Mouse (Mus musculus) limb, embryonic 13.5 days (tissue): ENCODE measurements around the gene H2-DMb1. TPM values are rescaled to one million over a fixed set of nuclear protein-coding genes. Genes with fewer than 3 reads are reported as not detected.

ENCODE experiments used
- ATAC-seq: fragments of 200-750 bp; cut with Nextera tagmentation; 2 replicates; pipeline ENCODE4 v1.8.0; 2017; ENCODE audit warnings: low read depth, moderate number of reproducible peaks, moderate TSS enrichment; ENCODE audit not compliant: low FRiP score
- H3K27ac ChIP-seq: fragments of 300-500 bp; sonication (generic); 2 replicates; pipeline ENCODE4 v1.5.1; 2015; ENCODE audit warnings: inconsistent platforms, mild to moderate bottlenecking, moderate library complexity
- H3K27me3 ChIP-seq: fragments of 300-500 bp; sonication (generic); 2 replicates; pipeline ENCODE4 v1.6.1; 2015; ENCODE audit warnings: mild to moderate bottlenecking, inconsistent platforms
- H3K36me3 ChIP-seq: fragments of 300-500 bp; sonication (generic); 2 replicates; pipeline ENCODE4 v1.6.1; 2015; ENCODE audit warnings: inconsistent platforms, mild to moderate bottlenecking, moderate library complexity
- H3K4me1 ChIP-seq: fragments of 300-500 bp; sonication (generic); 2 replicates; pipeline ENCODE4 v1.6.1; 2015; ENCODE audit warnings: inconsistent platforms
- H3K4me2 ChIP-seq: fragments of 300-500 bp; sonication (generic); replicated peaks from 2 replicates; pipeline ENCODE4 v1.6.1; 2015; ENCODE audit warnings: inconsistent platforms, mild to moderate bottlenecking, moderate library complexity
- H3K4me3 ChIP-seq: fragments of 300-500 bp; sonication (generic); 2 replicates; pipeline ENCODE4 v1.5.1; 2015; ENCODE audit warnings: moderate library complexity, mild to moderate bottlenecking, inconsistent platforms
- H3K9ac ChIP-seq: fragments of 300-500 bp; sonication (generic); 2 replicates; pipeline ENCODE4 v1.6.1; 2015; ENCODE audit warnings: mild to moderate bottlenecking, inconsistent platforms
- H3K9me3 ChIP-seq: fragments of 300-500 bp; sonication (generic); 2 replicates; pipeline ENCODE4 v1.6.1; 2016; ENCODE audit warnings: inconsistent platforms
- WGBS: fragments of 180-500 bp; shearing (Covaris S2); methylation state at CpG from one replicate; pipeline ENCODE4 v1.1.7; 2015; 5-methylcytosine and 5-hydroxymethylcytosine counted together
- polyA plus RNA-seq: library from polyadenylated mRNA; unstranded; fragments of >200 nt; fragmentation: Nextera tagmentation; extraction: Ambion mirVana; gene quantifications from 2 replicates; pipeline ENCODE4 v1.2.1, GENCODE M21; 2015

Gene H2-DMb1
- polyA plus RNA-seq: 1.5 and 1.7 TPM in 2 replicates

DNA sequence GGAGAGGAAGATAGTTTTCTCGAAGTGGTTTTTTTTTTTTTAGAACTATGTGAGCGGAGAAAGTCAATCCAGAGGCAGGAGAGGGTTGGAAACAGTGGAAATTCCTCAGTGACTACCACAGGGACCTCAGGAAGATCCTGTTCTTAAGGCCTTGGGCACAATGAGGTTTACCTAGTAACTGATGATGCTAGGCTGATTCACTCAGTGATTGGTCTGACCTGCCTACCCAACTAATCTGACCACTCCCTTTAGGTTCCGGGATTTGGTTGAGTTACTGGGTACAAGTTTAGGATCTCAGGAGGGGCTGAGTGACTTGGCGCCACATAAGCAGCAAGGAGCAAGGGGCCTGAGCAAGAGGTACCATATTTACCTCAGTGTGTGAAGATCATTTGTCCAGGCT, at the start of gene H2-DMb1:
Gene H2-DMb1, plus strand, starts transcription at position 150 of the 400 bp plus-strand sequence.
- Histone ChIP-seq H3K27me3 (no peaks in the 10 kb centered on the region), H3K27ac (no peak within 1 kb of the TSS), H3K4me3 (no peak within 1 kb of the TSS), H3K9me3 (no peaks in the 10 kb centered on the region), H3K36me3 (no peaks in the 10 kb centered on the region), H3K4me2 (0 out of 2 replicates have a peak within 1 kb of the TSS, but pooled peaks have one; percentile 17), H3K9ac (no peak within 1 kb of the TSS), H3K4me1 (peaks cover 3% of the 10 kb centered on the region; the same call in 1 of the 2 replicates)
- no peak; the same call in 1 of the 2 replicates for ATAC-seq
- WGBS: 59% methylated on average over 4 of the region's 4 CpGs

DNA sequence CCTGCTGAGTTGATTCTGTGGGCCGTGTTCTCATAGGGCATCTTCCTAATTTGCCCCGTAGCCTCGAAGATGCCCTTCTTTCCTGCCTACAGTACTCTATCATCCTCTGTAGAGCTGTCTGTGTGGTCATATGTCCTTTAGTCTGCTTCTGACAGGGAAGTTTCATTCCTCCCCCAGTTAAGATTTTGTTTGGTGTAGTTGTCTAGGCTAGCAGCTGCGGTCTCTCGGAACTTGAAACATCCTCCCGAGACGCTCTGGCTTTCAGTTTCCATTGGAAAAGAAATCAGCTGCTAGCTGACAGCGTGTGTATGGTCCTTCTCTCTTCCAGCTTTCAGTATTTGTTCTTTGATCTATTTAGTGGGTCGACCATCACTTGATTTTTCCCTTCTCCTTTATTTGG, 48.1 kb upstream of the H2-DMb1 start:
- H3K27ac ChIP-seq: no peak overlapping the region
- H3K4me3 ChIP-seq: no peak overlapping the region
- ATAC-seq: no peak
- 84% methylated on average over 9 of the region's 9 CpGs for WGBS
- H3K4me2 ChIP-seq: no peak overlapping the region
- no peak overlapping the region for H3K9ac ChIP-seq
- H3K4me1 ChIP-seq: peaks cover 8% of the 10 kb centered on the region
- no peaks in the 10 kb centered on the region for H3K27me3 ChIP-seq
- no peaks in the 10 kb centered on the region for H3K9me3 ChIP-seq
- H3K36me3 ChIP-seq: peaks cover 14% of the 10 kb centered on the region

DNA sequence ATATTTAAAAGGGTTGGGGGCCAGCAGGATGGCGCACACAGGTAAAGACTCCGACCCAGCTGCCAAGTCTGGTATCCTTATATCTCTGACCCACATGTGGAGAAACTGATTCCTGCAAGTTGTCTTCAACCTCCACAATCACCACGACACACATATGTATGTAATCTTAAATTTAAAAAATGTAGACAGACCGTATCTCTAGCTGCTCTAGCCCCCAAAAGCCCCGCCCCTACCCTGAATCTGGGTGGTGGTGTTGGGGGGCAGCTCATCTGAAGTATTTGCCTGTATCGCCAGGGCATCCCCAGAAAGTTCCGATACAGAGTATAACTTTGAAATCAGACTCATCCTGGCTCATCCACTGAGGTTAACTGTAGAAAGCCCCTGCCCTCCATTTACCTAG, 46.3 kb upstream of the H2-DMb1 start:
- no peak for ATAC-seq
- WGBS: 88% methylated on average over 7 of the region's 7 CpGs
- H3K36me3 ChIP-seq: peaks cover 32% of the 10 kb centered on the region
- H3K4me1 ChIP-seq: 0 out of 2 replicates have a peak, but pooled peaks cover 8% of the 10 kb centered on the region
- H3K4me3 ChIP-seq: no peak overlapping the region
- no peak overlapping the region for H3K27ac ChIP-seq
- H3K9ac ChIP-seq: no peak overlapping the region
- no peaks in the 10 kb centered on the region for H3K9me3 ChIP-seq
- no peak overlapping the region for H3K4me2 ChIP-seq
- H3K27me3 ChIP-seq: no peaks in the 10 kb centered on the region

DNA sequence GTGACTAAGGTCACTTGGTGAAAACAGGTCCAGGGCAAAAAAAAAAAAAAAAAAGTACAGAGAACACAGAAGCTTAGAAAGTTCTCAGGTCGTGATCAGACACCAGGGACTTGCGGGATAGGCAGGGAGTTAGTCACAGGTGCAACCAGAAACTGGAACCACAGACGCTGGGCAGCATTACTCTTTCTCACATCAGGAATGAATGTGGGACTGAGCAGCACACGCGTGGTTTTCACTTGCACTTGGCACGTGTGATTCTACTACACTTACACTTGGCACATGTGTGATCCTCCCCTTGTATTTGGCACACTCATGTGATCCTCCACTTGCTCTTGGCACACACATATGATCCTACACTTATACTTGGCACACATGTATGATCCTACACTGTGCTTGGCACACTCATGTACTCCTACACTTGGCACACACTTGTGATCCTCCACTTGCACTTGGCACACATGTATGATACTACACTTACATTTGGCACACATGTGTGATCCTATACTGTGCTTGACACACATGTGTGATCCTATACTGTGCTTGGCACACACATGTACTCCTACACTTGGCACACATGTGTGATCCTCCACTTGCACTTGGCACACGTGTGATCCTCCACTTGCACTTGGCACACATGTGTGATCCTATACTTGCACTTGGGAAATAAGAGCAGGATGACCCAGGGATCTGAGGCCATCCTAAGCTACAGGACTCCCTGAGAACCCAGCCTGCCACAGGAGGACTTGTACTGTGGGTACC, 45.6 kb upstream of the H2-DMb1 start:
- Histone ChIP-seq H3K9ac (no peak overlapping the region), H3K4me1 (0 out of 2 replicates have a peak, but pooled peaks cover 6% of the 10 kb centered on the region), H3K27me3 (no peaks in the 10 kb centered on the region), H3K4me2 (no peak overlapping the region), H3K4me3 (no peak overlapping the region), H3K9me3 (no peaks in the 10 kb centered on the region), H3K36me3 (peaks cover 39% of the 10 kb centered on the region), H3K27ac (no peak overlapping the region)
- WGBS: 83% methylated on average over 7 of the region's 7 CpGs
- no peak for ATAC-seq

DNA sequence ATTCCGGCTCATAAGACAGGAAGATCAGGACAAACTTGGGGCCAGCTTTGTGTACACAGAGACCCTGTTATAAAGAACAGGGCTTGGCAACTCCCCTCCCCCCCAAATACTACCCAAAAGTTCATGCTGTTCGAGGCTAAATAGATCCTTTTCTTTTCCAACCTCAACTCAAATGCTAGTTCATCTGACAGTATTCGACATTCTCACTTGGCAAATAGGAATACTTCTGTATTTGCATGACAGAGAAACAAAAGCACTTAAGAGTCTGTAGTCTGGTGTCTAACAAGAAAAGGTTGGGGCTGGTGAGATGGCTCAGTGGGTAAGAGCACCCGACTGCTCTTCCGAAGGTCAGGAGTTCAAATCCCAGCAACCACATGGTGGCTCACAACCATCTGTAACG, 44.4 kb upstream of the H2-DMb1 start:
- Histone ChIP-seq H3K9ac (no peak overlapping the region), H3K4me2 (no peak overlapping the region), H3K27ac (no peak overlapping the region), H3K4me3 (no peak overlapping the region), H3K27me3 (no peaks in the 10 kb centered on the region), H3K4me1 (peaks cover 12% of the 10 kb centered on the region; the same call in 1 of the 2 replicates), H3K9me3 (no peaks in the 10 kb centered on the region), H3K36me3 (peaks cover 51% of the 10 kb centered on the region)
- 84% methylated on average over 5 of the region's 6 CpGs for WGBS
- no peak for ATAC-seq

DNA sequence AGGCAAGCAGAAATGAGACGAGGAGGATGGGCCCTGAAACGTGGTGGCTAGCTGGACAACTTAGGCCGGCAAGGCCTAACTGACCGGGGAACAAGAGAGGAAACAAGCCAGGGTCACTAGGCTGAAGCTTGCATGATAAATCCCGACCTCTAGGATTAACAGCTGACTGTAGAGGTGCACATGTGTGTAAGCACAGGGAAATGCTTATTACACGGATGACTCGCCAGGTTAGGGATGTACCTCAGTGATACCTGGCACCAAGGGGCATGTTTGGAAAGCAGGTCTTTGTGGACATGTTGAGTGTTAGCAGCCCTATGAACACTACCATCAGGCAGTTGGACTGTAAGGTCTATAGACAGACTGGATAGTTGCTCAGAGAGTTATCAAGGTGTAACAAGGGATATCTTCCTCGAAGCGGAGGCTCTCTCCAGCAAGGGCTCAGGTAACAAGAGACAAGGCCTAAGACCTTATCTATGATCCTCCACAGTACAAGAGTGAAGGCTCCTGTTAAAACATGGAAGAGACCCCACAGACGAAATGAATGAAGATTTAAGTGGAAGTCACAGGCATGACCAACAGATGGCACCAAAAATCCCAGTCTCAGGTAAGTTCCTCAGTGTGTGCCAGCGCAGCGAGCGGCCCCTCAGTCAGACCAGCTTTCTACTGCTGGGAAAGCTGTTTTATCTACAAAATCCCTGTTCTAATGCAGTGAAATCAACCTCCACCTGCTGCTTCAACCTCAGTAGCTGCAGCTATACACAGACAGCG, 43.6 kb upstream of the H2-DMb1 start:
- Histone ChIP-seq H3K27ac (peak overlapping the region; percentile 22; the same call in 1 of the 2 replicates), H3K4me1 (peaks cover 14% of the 10 kb centered on the region; the same call in 1 of the 2 replicates), H3K4me3 (no peak overlapping the region), H3K36me3 (peaks cover 58% of the 10 kb centered on the region), H3K9ac (no peak overlapping the region), H3K27me3 (no peaks in the 10 kb centered on the region), H3K9me3 (no peaks in the 10 kb centered on the region), H3K4me2 (no peak overlapping the region)
- ATAC-seq: no peak
- WGBS: 75% methylated on average over 14 of the region's 14 CpGs

DNA sequence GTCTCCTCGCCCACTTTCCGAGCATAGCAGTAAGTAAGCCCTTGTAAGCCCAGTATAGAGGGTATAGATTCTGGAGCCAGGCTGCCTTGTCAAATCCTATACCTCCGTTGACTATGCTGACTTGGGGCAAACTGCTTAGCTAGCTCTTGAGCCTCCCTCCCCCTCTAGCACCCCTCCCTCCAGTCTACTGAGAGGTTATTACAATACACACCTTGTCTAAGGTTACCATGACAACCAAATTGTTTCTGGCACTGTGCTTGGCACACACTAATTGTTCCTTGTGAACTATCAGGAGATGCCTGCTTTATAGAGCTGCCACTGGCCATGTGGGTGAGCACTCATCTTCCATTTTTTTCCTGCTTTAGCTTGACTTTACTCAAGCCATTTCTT, 43.1 kb upstream of the H2-DMb1 start:
- Histone ChIP-seq H3K27ac (peak overlapping the region; percentile 22; the same call in 1 of the 2 replicates), H3K9ac (no peak overlapping the region), H3K4me1 (peaks cover 14% of the 10 kb centered on the region; the same call in 1 of the 2 replicates), H3K9me3 (no peaks in the 10 kb centered on the region), H3K4me3 (no peak overlapping the region), H3K4me2 (no peak overlapping the region), H3K27me3 (no peaks in the 10 kb centered on the region), H3K36me3 (peaks cover 64% of the 10 kb centered on the region)
- 55% methylated on average over 3 of the region's 3 CpGs for WGBS
- ATAC-seq: peak; percentile 33; the same call in 1 of the 2 replicates

DNA sequence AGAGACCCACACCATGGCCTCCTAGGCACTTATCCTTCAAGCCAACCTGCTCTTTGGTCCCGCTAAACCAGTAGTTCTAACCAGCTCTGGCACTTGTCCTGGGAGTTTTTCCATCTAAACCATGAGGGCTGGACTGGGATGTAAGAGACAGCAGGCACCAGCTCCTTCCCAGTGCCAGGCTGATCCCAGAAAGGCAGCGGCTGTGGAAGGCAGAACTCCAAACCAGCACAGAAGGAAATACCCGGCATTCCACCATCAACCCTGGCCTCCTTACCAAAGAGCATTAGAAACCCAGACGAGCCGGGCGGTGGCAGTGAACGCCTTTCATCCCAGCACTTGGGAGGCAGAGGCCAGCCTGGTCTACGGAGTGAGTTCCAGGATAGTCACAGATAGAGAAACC, 42.6 kb upstream of the H2-DMb1 start:
- no peak overlapping the region for H3K9ac ChIP-seq

DNA sequence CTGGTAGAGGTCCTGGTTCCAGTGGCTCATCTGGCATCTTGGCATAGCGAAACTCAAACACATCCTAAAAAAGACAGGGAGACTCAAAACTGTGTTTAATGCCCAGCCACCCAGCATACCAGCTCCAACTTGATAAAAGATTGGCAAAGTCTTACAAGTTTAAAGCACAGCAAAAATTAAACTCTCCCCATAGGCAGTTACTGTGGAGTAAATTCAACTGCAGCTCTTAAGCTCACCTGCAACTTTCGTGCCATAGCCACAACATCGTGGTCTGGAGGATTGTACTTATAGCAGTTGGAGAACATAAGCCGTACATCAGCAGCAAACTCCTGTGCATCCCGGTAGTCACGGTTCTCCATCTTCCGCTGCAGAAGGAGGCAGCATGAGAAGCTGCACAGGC, 38.8 kb upstream of the H2-DMb1 start:
- 93% methylated on average over 7 of the region's 7 CpGs for WGBS
- no peaks in the 10 kb centered on the region for H3K9me3 ChIP-seq
- ATAC-seq: no peak
- H3K4me1 ChIP-seq: peaks cover 34% of the 10 kb centered on the region
- H3K4me2 ChIP-seq: no peak overlapping the region
- H3K36me3 ChIP-seq: peaks cover 96% of the 10 kb centered on the region
- no peak overlapping the region for H3K27ac ChIP-seq
- no peaks in the 10 kb centered on the region for H3K27me3 ChIP-seq
- no peak overlapping the region for H3K9ac ChIP-seq
- H3K4me3 ChIP-seq: no peak overlapping the region

More for the DNA sequence above, 42.6 kb upstream of the H2-DMb1 start:
- H3K36me3 ChIP-seq: peaks cover 69% of the 10 kb centered on the region
- no peaks in the 10 kb centered on the region for H3K27me3 ChIP-seq
- 0 out of 2 replicates have a peak, but pooled peaks have one; percentile 4 for ATAC-seq
- H3K4me3 ChIP-seq: no peak overlapping the region
- peaks cover 15% of the 10 kb centered on the region; the same call in 1 of the 2 replicates for H3K4me1 ChIP-seq
- H3K27ac ChIP-seq: peak overlapping the region; percentile 33; the same call in 1 of the 2 replicates
- WGBS: 61% methylated on average over 8 of the region's 8 CpGs
- no peaks in the 10 kb centered on the region for H3K9me3 ChIP-seq
- H3K4me2 ChIP-seq: no peak overlapping the region

DNA sequence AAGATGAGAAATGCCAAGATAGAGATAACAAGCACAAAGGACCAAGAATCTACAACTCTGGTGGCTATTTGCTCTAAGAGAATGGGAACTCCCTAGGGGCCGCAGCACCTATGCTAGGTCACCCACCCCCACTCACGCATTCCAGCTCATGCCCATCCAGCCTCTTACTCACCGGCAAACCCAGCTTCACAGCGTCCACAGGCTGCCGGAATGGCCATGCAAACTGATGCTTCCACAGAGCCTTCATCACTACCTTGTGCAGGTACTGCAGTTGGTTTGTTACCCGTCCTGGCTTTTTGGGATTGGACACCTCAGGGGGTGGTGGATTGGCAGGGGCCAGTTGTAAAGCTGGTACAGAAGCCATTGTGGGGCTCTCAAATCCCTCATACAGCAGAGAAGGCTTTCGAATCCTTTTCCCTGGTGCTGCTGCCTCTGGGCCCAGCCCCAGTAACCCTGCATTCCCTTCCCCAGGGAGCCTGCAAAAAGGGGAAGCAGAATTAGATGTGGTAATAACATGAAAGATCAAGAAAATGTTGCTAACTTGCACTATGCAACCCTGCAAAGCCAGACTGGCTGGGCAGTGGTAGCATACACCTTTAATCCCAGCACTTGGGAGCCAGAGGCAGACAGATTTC, 36.0 kb upstream of the H2-DMb1 start:
- WGBS: 31% methylated on average over 7 of the region's 7 CpGs
- Histone ChIP-seq H3K9me3 (no peaks in the 10 kb centered on the region), H3K4me2 (peak overlapping the region; percentile 98), H3K4me1 (peaks cover 28% of the 10 kb centered on the region), H3K27ac (no peak overlapping the region), H3K36me3 (peaks cover 69% of the 10 kb centered on the region), H3K27me3 (no peaks in the 10 kb centered on the region), H3K9ac (peak overlapping the region; percentile 97), H3K4me3 (peak overlapping the region; percentile 99)
- no peak for ATAC-seq

DNA sequence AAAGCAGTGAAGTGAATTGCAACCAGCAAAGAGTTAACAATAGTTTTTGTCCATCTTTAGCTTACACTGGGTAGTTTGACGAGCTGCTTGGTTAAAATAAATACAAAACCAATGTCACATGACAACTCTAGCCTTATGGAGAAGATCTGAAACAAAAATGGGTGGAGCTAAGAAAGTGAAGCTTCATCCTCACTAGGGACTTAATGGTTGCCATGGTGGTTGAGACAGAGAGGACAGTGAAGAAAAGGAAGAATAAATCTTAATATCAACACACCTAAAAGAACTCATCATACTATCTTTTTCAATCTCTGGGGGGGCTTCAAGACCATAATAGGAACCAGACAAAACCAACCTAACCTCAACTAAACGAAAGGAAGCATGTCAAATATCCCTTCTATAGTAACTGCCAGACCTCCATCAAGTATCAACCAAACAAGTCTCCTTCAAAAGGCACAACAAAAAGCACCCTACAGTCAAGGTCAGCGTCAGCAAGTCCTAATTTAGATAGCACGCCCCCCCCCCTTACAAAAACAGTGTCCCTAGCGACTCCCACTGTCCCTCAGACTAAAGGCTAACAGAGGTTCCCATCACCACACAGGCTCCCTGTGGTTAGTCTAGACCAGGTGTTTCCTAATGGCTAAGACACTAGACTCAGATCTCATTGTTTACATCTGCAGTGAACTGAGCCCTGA, 35.3 kb upstream of the H2-DMb1 start:
- H3K27me3 ChIP-seq: no peaks in the 10 kb centered on the region
- H3K4me2 ChIP-seq: peak overlapping the region; percentile 98
- H3K4me1 ChIP-seq: peaks cover 28% of the 10 kb centered on the region
- H3K36me3 ChIP-seq: peaks cover 62% of the 10 kb centered on the region
- H3K9ac ChIP-seq: peak overlapping the region; percentile 97
- no peak overlapping the region for H3K27ac ChIP-seq
- ATAC-seq: no peak
- no peaks in the 10 kb centered on the region for H3K9me3 ChIP-seq
- 2% methylated on average over 5 of the region's 5 CpGs for WGBS
- peak overlapping the region; percentile 99 for H3K4me3 ChIP-seq
